In genomic region chr13:43481859-43482245, GRCm38 (mm10) we compare ENCODE assay signal across 8 mouse cellular contexts. TPM values are rescaled to one million over a fixed set of nuclear protein-coding genes. Genes with fewer than 3 reads are reported as not detected.
DNase-seq lines count a peak whose midpoint lies in the region; ATAC-seq and TF ChIP-seq lines count a peak whose summit lies in the region.

No protein-coding gene starts in this region.

- no peaks in the 10 kb centered on the region for H3K27me3 ChIP-seq in heart, embryonic 14.5 days (ENCODE audit: control insufficient read depth, insufficient read depth, low read length)
- H3K27me3 ChIP-seq in liver, embryonic 13.5 days = no peaks in the 10 kb centered on the region
- H3K27me3 ChIP-seq in neural tube, embryonic 14.5 days (ENCODE audit: control insufficient read depth, insufficient read depth, low read length) = no peaks in the 10 kb centered on the region

- no peak for TF ChIP-seq CTCF in lung, adult 2 months (IDR thresholded peaks at IDR 0.05; ENCODE audit: insufficient read depth, low read length)

- intact Hi-C loops in gastrocnemius, postnatal 14 days (cut with DNase I; ENCODE audit: low total_unique reads) = loop anchor here (10.0 kb wide), 1 partner anchor 53 kb away; no protein-coding TSS in a partner anchor

- H3K9ac ChIP-seq in heart, embryonic 14.5 days (ENCODE audit: low read length) = peak overlapping the region; percentile 99
- peak overlapping the region; percentile 96 for H3K9ac ChIP-seq in liver, embryonic 13.5 days
- peak overlapping the region; percentile 98 for H3K9ac ChIP-seq in neural tube, embryonic 14.5 days (replicated peaks; ENCODE audit: low read depth, low read length)

- H3K36me3 ChIP-seq in heart, embryonic 14.5 days (ENCODE audit: control insufficient read depth, insufficient read depth, low read length) = no peaks in the 10 kb centered on the region
- H3K36me3 ChIP-seq in liver, embryonic 13.5 days = no peaks in the 10 kb centered on the region
- no peaks in the 10 kb centered on the region for H3K36me3 ChIP-seq in neural tube, embryonic 14.5 days (ENCODE audit: control insufficient read depth, insufficient read depth, low read length)

- no peaks in the 10 kb centered on the region for H3K9me3 ChIP-seq in heart, embryonic 14.5 days (ENCODE audit: control insufficient read depth, low read length)
- no peaks in the 10 kb centered on the region for H3K9me3 ChIP-seq in liver, embryonic 13.5 days (replicated peaks)
- no peaks in the 10 kb centered on the region for H3K9me3 ChIP-seq in neural tube, embryonic 14.5 days (ENCODE audit: control insufficient read depth, low read length)

- H3K27ac ChIP-seq in heart, embryonic 14.5 days (replicated peaks in 1 of 2; ENCODE audit: control insufficient read depth in 1 of 2, insufficient read depth in 1 of 2, low read depth in 2 of 2, low read length in 2 of 2) = peak overlapping the region; percentile 99
- peak overlapping the region; percentile 96; the same call in 1 of the 2 replicates for H3K27ac ChIP-seq in liver, embryonic 13.5 days
- peak overlapping the region; percentile 99 for H3K27ac ChIP-seq in neural tube, embryonic 14.5 days (ENCODE audit: low read depth, low read length)

- ATAC-seq in heart, embryonic 14.5 days (ENCODE audit: insufficient number of reproducible peaks, insufficient read depth, low FRiP score, low read depth) = no peak
- no peak for ATAC-seq in liver, embryonic 13.5 days (ENCODE audit: low read depth)
- peak; percentile 24; the same call in 1 of the 2 replicates for ATAC-seq in neural tube, embryonic 14.5 days (ENCODE audit: low read depth)

- H3K4me1 ChIP-seq in lung, adult 2 months (ENCODE audit: control insufficient read depth, insufficient read depth, low read length) = peaks cover 14% of the 10 kb centered on the region
- H3K4me1 ChIP-seq in heart, embryonic 14.5 days (ENCODE audit: control insufficient read depth in 2 of 2, insufficient read depth in 2 of 2, low read length in 2 of 2) = peaks cover 3 to 18% of the 10 kb centered on the region in 2 experiments; a peak in 3 of 4 replicates
- peaks cover 55% of the 10 kb centered on the region for H3K4me1 ChIP-seq in liver, embryonic 13.5 days (replicated peaks)
- H3K4me1 ChIP-seq in neural tube, embryonic 14.5 days (ENCODE audit: control insufficient read depth, insufficient read depth, low read length) = peaks cover 19% of the 10 kb centered on the region

- no peak for TF ChIP-seq POLR2A in lung, adult 2 months (IDR thresholded peaks at IDR 0.05; ENCODE audit: borderline replicate concordance, extremely low read depth, low read depth, low read length)

- WGBS in lung, adult 2 months = 27% methylated on average over 6 of the region's 6 CpGs
- 52% methylated on average over 6 of the region's 6 CpGs for WGBS in heart, embryonic 14.5 days
- whole genome bisulfite sequencing in liver, embryonic 13.5 days (ENCODE audit: insufficient replicate concordance) = 41% methylated on average over 6 of the region's 6 CpGs
- 25% methylated on average over 6 of the region's 6 CpGs for WGBS in neural tube, embryonic 14.5 days

- H3K4me3 ChIP-seq in lung, adult 2 months (replicated peaks; ENCODE audit: extremely low read depth, low read depth, low read length) = peak overlapping the region; percentile 90
- peak overlapping the region; percentile 98 to 99 for H3K4me3 ChIP-seq in heart, embryonic 14.5 days (ENCODE audit: control insufficient read depth in 1 of 2, insufficient read depth in 1 of 2, low read depth in 1 of 2, low read length in 2 of 2)
- peak overlapping the region; percentile 97 for H3K4me3 ChIP-seq in liver, embryonic 13.5 days (replicated peaks)
- H3K4me3 ChIP-seq in neural tube, embryonic 14.5 days (ENCODE audit: low read depth, low read length) = peak overlapping the region; percentile 96

- no peak for DNase-seq in lung, adult 2 months
- DNase-seq in lung, postnatal 4 days = no peak
- DNase-seq in liver, embryonic 13.5 days = no peak
- no peak for DNase-seq in gastrocnemius, postnatal 14 days
- no peak for DNase-seq in thymus, postnatal 4 days
- DNase-seq in urinary bladder, postnatal 36 days (ENCODE audit: low spot score in 2 of 2) = no peak

- H3K4me2 ChIP-seq in heart, embryonic 14.5 days (ENCODE audit: low read length) = peak overlapping the region; percentile 68
- H3K4me2 ChIP-seq in liver, embryonic 13.5 days = peak overlapping the region; percentile 93
- peak overlapping the region; percentile 49 for H3K4me2 ChIP-seq in neural tube, embryonic 14.5 days (ENCODE audit: low read depth, low read length)

RNA-seq across cellular contexts. Expression of gene Ranbp9, which starts 0.8 kb away (rescaled TPM):
- 17.1 and 17.7 TPM in 2 replicates for polyA plus RNA-seq in lung, adult 2 months (2012; rRNA removed)
- polyA plus RNA-seq in heart, embryonic 14.5 days (2014; fragmentation: Nextera tagmentation; extraction: Ambion mirVana) = 8.8 and 13.7 TPM in 2 replicates
- polyA plus RNA-seq in liver, embryonic 13.5 days (2015; fragmentation: Nextera tagmentation; extraction: Ambion mirVana) = 2.4 and 3.4 TPM in 2 replicates
- 18.1 and 19.2 TPM in 2 replicates for polyA plus RNA-seq in neural tube, embryonic 14.5 days (2014; fragmentation: Nextera tagmentation; extraction: Ambion mirVana)
- 10 to 100 TPM; 33.5 to 36.1 TPM for total RNA-seq in gastrocnemius, postnatal 14 days (2021)
